Mouse (Mus musculus) hindbrain, embryonic 10.5 days (tissue): ENCODE measurements around the gene Prm1. TPM values are rescaled to one million over a fixed set of nuclear protein-coding genes. Genes with fewer than 3 reads are reported as not detected.
"Not testable (repeated sequence)": the region's sequence is repeated elsewhere in the genome, so short reads cannot be mapped to it uniquely, and the experiment has no call there.

ENCODE experiments used
- DNase-seq: peaks from one replicate; pipeline ENCODE4 v3.0.0-alpha.2; 2017; ENCODE audit warnings: low spot score
- H3K27ac ChIP-seq: fragments of 300-500 bp; sonication (generic); 2 replicates; pipeline ENCODE4 v1.5.1; 2016; ENCODE audit warnings: mild to moderate bottlenecking, moderate library complexity
- H3K27me3 ChIP-seq: fragments of 300-500 bp; sonication (generic); 2 replicates; pipeline ENCODE4 v1.6.1; 2016; ENCODE audit warnings: mild to moderate bottlenecking; ENCODE audit not compliant: poor library complexity, insufficient read depth, severe bottlenecking
- H3K36me3 ChIP-seq: fragments of 300-500 bp; sonication (generic); 2 replicates; pipeline ENCODE4 v1.6.1; 2016; ENCODE audit warnings: mild to moderate bottlenecking, moderate library complexity
- H3K4me1 ChIP-seq: fragments of 300-500 bp; sonication (generic); replicated peaks from 2 replicates; pipeline ENCODE4 v1.6.1; 2016; ENCODE audit warnings: mild to moderate bottlenecking
- H3K4me3 ChIP-seq: fragments of 300-500 bp; sonication (generic); 2 replicates; pipeline ENCODE4 v1.5.1; 2016; ENCODE audit warnings: mild to moderate bottlenecking, moderate library complexity
- H3K9me3 ChIP-seq: fragments of 300-500 bp; sonication (generic); 2 replicates; pipeline ENCODE4 v1.6.1; 2016; ENCODE audit warnings: mild to moderate bottlenecking, moderate library complexity
- whole genome bisulfite sequencing: fragments of 180-500 bp; shearing (Covaris S2); methylation state at CpG from one replicate; pipeline ENCODE4 v1.1.7; 2016; 5-methylcytosine and 5-hydroxymethylcytosine counted together
- polyA plus RNA-seq: library from polyadenylated mRNA; unstranded; fragments of >200 nt; fragmentation: Nextera tagmentation; extraction: Ambion mirVana; gene quantifications from 2 replicates; pipeline ENCODE4 v1.2.1, GENCODE M21; 2016

The Prm1 gene
- not detected in 2 replicates for polyA plus RNA-seq

DNA sequence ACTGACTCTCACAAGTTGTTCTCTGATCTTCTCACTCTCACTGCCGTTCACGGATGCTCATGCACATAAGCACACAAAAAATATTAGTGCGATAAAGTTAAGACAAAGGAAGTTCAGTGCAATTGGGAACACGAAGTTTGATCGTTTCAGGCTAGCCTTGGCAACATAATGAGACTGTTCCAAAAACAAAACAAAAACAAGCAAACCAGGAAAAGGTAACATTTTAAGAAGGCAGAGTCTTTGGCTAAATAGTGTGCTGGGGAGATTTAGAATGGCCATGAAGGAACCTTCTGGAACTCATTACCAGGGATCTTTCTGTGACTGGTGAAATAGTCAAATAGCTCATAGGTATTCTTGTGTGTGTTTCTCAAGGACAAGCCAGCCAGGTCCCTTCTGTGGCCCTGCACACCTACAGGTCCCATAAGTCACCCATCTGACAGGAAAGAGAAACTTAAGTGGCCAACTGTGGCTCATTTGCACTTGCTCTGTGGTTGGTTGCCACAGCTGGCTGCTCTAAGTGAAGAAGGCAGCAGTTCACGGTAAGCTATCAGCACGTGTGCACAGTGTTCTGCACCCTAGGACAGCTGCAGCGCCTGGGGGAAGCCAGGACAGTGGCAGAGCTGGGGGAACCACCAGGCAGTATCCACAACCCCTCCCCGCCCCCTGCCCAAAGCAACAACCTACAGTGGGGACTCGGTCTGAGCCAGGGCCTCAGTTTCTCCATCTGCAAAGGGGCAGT lies at the start of gene Prm1:
Gene Prm1 (minus strand): TSS at position 51 of the 739 bp plus-strand sequence.
- peaks cover 5% of the 10 kb centered on the region; the same call in 1 of the 2 replicates for H3K4me1 ChIP-seq
- no peaks in the 10 kb centered on the region for H3K27me3 ChIP-seq
- H3K4me3 ChIP-seq = no peak within 1 kb of the TSS
- DNase-seq = no peak
- H3K9me3 ChIP-seq = no peaks in the 10 kb centered on the region
- H3K27ac ChIP-seq = no peak within 1 kb of the TSS
- H3K36me3 ChIP-seq = no peaks in the 10 kb centered on the region
- WGBS = 75% methylated on average over 10 of the region's 10 CpGs

DNA sequence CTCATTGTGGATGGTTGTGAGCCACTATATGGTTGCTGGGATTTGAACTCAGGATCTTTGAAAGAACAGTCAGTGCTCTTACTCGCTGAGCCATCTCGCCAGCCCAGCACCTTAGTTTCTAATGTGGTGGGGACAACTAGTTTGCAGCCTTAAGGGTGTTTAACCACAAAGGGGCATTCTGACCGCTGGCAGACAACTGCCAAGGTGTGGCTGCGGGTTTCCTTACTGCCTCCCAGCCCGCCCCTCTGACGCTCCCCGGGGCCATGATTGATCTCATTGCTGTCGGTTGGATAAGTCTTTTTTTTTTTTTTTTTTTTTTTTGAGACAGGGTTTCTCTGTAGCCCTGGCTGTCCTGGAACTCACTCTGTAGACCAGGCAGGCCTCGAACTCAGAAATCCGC lies 46.6 kb upstream of the Prm1 start:
- not testable (repeated sequence) for H3K9me3 ChIP-seq, H3K27ac ChIP-seq, H3K27me3 ChIP-seq, H3K36me3 ChIP-seq, H3K4me3 ChIP-seq, DNase-seq
- WGBS = 89% methylated on average over 10 of the region's 10 CpGs
- H3K4me1 ChIP-seq = peaks cover 18% of the 10 kb centered on the region

DNA sequence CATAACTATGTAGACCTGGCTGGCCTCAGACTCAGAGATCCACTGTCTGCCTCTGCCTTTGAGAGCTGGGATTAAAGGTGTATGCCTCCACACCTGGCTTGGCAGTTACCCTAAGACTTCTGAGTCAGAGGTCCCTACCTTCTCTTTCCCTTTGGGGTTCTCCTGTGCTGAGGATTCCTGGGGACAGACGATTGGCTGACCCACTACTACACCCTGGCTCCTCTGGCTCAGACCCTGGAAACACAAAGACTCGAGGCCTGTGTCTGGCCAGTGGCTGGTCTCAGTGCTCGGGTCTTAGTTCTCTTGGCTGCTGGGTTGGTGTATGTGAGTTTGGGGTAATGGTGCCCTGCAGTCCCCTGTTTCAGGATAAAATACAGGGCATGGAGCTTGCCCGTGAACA lies 45.3 kb upstream of the Prm1 start:
- Histone ChIP-seq H3K4me1 (peaks cover 18% of the 10 kb centered on the region), H3K4me3 (no peak overlapping the region), H3K27ac (peak overlapping the region; percentile 13), H3K9me3 (no peaks in the 10 kb centered on the region), H3K36me3 (peaks cover 9% of the 10 kb centered on the region; the same call in 1 of the 2 replicates), H3K27me3 (no peaks in the 10 kb centered on the region)
- WGBS = 47% methylated on average over 4 of the region's 4 CpGs
- DNase-seq = no peak

DNA sequence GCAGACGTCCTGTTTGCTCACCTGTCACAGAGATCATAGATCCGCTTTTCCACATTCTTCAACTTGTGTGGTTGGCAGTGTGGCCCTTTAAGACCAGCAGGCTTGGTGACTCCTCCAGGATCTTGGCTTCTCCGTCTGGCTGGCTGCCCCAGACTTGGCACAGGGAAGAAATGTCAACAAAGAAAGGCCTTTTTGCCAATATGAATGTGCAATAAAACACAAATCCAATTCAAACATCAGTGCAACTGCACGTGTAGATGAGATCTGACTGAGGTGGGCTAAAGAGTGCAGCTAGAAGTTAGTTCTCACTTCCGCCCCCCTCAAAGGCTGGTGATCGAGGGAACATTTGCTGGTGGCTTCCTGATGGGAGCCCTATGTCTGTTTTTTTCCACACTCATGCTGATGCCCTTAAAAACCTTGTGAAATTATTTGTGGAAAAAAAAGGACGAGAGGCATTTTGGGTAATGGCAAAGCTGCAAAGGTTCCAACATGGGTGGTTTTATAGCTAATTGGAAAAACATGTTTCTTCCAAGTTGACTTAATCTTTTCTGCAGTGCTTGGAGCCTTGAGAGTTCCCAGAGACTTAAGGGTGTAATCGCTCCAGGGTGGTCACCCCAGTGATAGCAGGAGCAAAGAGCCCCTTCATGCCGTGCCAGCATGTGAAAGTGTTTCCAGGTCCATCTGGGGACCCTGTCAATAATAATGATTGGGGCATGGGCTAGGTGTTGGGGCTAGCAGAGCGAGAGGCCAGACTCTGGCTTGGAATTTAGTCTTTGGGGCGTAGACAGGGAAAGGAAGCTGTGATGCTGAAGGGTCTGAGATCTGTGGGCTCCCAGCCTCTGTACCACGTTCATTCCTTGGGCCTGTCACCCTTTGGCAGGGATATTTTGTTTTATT lies 44.6 kb upstream of the Prm1 start:
- Histone ChIP-seq H3K27me3 (no peaks in the 10 kb centered on the region), H3K36me3 (peaks cover 9% of the 10 kb centered on the region; the same call in 1 of the 2 replicates), H3K27ac (0 out of 2 replicates have a peak overlapping the region, but pooled peaks have one; percentile 13), H3K4me1 (peaks cover 18% of the 10 kb centered on the region), H3K4me3 (no peak overlapping the region), H3K9me3 (no peaks in the 10 kb centered on the region)
- 71% methylated on average over 12 of the region's 12 CpGs for WGBS
- no peak for DNase-seq

DNA sequence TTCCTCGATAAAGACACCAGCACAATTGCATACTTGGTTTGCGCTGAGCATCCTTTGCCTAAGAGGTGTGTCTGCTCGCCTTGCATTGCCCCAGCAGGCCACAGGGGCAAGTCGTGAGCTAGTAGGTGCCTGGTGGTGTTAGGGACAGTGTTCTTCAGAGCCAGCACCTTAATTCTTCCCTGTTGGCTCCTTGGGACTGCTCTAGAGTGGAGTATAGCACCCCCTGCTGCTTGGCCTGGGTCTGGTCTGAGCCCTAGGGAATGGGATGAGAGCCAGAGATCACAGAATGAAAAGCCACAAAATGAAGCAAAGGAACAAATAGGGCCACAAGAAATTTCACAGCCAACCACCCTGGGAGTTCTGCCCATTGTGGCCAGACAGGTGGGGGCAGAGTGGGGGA lies 40.9 kb upstream of the Prm1 start:
- DNase-seq = peak; percentile 28
- peaks cover 33% of the 10 kb centered on the region for H3K4me1 ChIP-seq
- no peaks in the 10 kb centered on the region for H3K9me3 ChIP-seq
- WGBS = 62% methylated on average over 4 of the region's 4 CpGs
- H3K27me3 ChIP-seq = no peaks in the 10 kb centered on the region
- peaks cover 10% of the 10 kb centered on the region; the same call in 1 of the 2 replicates for H3K36me3 ChIP-seq
- no peak overlapping the region for H3K4me3 ChIP-seq
- no peak overlapping the region for H3K27ac ChIP-seq

DNA sequence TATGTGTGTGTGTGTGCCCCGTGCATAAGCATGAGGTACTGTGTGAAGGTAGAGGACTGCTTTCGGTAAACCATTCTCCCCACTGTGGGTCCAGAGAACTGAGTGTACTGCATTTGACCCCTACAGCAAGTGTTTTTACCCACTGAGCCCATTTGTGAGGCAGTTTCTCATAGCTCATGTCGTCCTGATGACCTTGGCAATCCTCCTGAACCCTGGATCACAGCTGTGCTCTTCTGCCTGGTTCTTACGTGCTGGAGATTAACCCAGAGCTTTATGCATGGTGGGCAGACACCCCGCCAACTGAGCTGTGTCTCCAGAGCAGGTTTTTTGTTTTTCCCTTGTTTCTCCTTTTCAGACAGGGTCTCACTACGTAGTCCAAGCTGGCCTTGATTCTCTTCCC lies 40.3 kb upstream of the Prm1 start:
- Histone ChIP-seq H3K4me1 (peaks cover 28% of the 10 kb centered on the region), H3K27ac (no peak overlapping the region), H3K9me3 (no peaks in the 10 kb centered on the region), H3K36me3 (peaks cover 15% of the 10 kb centered on the region; the same call in 1 of the 2 replicates), H3K27me3 (no peaks in the 10 kb centered on the region), H3K4me3 (no peak overlapping the region)
- no peak for DNase-seq
- 86% methylated on average over 6 of the region's 6 CpGs for WGBS

DNA sequence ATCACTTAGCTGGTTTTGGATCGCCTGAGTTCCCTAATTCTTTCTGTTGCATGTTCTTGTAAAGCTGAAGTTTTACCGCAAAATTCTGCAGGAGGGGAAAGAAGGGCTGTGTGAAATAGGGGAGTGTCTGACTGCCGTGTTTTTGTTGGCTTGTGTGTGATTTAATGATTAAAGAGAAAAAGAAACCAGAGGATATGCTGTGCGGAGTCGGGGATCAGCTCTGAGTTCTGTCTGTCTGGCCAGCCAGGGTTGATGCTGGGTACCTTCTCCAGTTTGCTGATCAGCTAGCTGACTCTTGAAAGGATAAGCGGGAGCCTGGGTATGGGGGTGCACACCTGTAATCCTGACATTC lies 38.7 kb upstream of the Prm1 start:
- H3K4me3 ChIP-seq = peak overlapping the region; percentile 29; the same call in 1 of the 2 replicates
- no peak for DNase-seq
- WGBS = 79% methylated on average over 6 of the region's 6 CpGs
- no peaks in the 10 kb centered on the region for H3K27me3 ChIP-seq
- no peaks in the 10 kb centered on the region for H3K9me3 ChIP-seq
- H3K4me1 ChIP-seq = peaks cover 23% of the 10 kb centered on the region
- H3K36me3 ChIP-seq = peaks cover 28% of the 10 kb centered on the region
- no peak overlapping the region for H3K27ac ChIP-seq

DNA sequence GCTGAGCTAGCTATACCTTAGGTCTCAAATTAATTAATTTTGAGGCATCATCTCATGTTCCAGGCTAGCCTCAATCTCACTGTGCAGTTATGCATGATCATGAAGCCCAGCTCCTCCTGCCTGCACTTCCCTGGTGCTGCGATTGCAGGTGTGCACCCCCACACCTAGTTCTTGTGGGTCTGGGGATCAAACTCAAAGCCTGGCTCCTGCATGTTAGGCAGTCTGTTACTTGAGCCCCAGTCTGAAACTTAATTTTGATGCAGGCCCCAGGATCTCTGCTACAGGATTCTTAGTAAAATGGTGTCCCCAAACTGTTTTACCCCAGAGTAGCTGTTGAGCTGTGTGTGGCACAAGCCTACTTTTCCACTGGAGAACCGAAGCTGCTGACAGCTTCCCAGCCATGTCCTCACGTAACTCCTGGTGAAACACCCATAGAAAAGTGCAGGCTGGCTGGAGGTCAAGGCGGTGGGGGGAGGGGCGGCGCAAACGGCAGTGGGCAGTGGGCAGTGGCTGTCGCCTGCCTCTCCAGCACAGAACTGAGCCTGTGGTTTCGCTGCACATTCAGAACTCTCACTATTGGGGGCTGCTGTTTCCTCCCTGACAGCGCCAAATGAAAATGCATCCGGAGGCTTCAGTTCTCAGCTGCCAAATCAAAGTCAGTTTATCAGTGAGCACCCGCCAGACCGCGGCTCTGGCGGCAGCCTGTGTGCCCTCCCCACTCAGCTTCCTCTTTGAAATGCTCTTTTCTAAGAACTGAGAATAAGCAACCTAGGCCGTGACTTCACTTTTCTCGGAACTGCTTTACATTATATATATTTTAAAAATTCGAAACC lies 38.1 kb upstream of the Prm1 start:
- Histone ChIP-seq H3K4me3 (peak overlapping the region; percentile 29; the same call in 1 of the 2 replicates), H3K9me3 (no peaks in the 10 kb centered on the region), H3K27ac (peak overlapping the region; percentile 50), H3K4me1 (peaks cover 27% of the 10 kb centered on the region), H3K27me3 (no peaks in the 10 kb centered on the region), H3K36me3 (peaks cover 28% of the 10 kb centered on the region)
- peak; percentile 58 for DNase-seq
- WGBS = 29% methylated on average over 18 of the region's 18 CpGs

DNA sequence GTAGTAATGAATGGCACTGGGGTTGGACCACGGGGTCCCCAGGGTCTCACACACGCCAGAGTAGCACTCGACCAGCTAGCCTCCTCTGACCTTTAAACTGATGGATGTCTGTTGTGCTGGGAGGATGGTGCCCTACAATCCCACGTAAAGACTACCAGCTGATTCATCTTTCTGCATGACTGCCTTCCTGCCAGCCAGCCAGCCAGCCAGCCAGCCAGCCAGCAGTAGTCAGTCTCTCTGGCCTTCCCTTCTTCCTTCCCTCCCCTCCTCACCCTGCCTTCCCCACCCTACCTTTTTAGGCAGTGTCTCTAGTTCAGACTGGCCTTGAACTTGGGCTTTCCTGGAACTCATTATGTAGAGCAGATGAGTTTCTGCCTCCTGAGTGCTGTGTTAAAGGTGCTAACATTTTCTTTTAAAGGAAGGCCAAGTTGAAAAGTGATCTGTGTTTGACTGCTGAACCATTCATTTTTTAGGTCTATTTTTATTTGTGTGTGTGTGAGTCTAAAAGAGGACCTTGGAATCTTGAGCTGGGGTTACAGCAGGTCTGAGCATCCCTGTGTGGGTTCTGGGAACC lies 36.7 kb upstream of the Prm1 start:
- 55% methylated on average over 4 of the region's 4 CpGs for WGBS
- no peaks in the 10 kb centered on the region for H3K27me3 ChIP-seq
- H3K27ac ChIP-seq = no peak overlapping the region
- H3K36me3 ChIP-seq = peaks cover 24% of the 10 kb centered on the region
- H3K4me3 ChIP-seq = no peak overlapping the region
- no peaks in the 10 kb centered on the region for H3K9me3 ChIP-seq
- peaks cover 39% of the 10 kb centered on the region for H3K4me1 ChIP-seq
- DNase-seq = no peak

DNA sequence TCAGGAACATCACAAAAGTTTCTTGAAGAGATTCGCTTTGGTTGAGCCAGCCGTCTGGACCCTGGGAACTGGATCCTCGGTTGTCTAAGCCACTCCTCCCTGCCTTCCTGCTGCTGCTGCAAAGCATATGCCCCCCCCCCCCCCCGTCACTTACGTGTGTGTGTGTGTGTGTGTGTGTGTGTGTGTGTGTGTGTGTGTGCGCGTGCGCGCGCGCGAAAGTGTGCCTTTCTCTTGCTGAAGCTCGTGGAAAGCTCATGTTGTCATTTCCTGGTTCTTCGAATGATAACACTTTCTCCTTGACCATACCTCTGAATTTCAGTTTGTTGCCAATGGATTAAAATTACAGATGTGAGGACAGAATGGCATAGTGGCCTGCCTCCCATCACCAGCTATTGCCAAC lies 34.4 kb upstream of the Prm1 start:
- H3K9me3 ChIP-seq = no peaks in the 10 kb centered on the region
- H3K27me3 ChIP-seq = no peaks in the 10 kb centered on the region
- peaks cover 55% of the 10 kb centered on the region for H3K4me1 ChIP-seq
- 92% methylated on average over 14 of the region's 14 CpGs for WGBS
- no peak for DNase-seq
- H3K27ac ChIP-seq = no peak overlapping the region
- peaks cover 22% of the 10 kb centered on the region for H3K36me3 ChIP-seq
- H3K4me3 ChIP-seq = no peak overlapping the region

DNA sequence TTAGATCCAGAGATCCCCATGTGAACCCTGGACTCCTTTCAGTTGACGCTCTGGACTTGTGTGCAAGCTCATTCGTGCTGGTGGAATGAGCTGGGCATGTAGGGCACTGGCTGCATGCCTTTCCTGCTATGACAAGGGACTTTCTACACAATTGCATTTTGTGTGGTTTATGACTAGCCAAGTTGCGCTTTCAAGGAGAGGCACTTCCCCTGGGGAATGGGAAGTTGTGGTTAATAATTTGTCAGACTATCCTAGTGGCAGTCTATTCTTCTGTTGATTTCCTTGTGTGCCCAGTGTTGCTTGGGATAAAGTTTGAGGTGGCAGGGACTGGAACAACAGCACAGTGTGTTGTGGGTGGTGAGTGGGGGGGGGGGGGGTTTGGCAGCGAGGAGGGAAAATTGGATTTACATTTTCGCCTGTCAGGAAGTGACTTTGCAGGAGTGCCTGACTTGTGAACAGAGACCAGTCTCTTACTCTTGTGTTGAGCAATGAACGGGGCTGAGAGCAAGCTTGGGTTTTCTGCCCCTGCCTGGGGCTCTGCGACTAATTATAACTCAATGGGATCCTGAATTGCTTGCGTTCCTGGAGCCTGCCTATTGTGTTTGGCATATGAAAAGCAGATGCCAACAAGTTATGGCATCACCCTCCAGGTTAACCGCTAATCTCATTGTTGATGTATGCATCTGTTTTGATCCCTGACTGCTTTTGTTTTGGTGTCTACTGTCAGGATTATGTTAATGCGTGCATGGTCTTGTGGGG lies 33.0 kb upstream of the Prm1 start:
- H3K4me1 ChIP-seq = peaks cover 46% of the 10 kb centered on the region
- no peak overlapping the region; the same call in 1 of the 2 replicates for H3K27ac ChIP-seq
- WGBS = 44% methylated on average over 10 of the region's 10 CpGs
- peak; percentile 24 for DNase-seq
- no peaks in the 10 kb centered on the region for H3K9me3 ChIP-seq
- peaks cover 5% of the 10 kb centered on the region for H3K27me3 ChIP-seq
- peaks cover 19% of the 10 kb centered on the region for H3K36me3 ChIP-seq
- H3K4me3 ChIP-seq = no peak overlapping the region
